Mouse (Mus musculus): ENCODE measurements around the gene Atp1a1. TPM values are rescaled to one million over a fixed set of nuclear protein-coding genes. Genes with fewer than 3 reads are reported as not detected.
A peak's percentile ranks its signal among the peaks of the same experiment; 100 is the strongest.

Atp1a1 gene
- polyA plus RNA-seq, 1 experiment from 2014 or later: 132 TPM

DNA sequence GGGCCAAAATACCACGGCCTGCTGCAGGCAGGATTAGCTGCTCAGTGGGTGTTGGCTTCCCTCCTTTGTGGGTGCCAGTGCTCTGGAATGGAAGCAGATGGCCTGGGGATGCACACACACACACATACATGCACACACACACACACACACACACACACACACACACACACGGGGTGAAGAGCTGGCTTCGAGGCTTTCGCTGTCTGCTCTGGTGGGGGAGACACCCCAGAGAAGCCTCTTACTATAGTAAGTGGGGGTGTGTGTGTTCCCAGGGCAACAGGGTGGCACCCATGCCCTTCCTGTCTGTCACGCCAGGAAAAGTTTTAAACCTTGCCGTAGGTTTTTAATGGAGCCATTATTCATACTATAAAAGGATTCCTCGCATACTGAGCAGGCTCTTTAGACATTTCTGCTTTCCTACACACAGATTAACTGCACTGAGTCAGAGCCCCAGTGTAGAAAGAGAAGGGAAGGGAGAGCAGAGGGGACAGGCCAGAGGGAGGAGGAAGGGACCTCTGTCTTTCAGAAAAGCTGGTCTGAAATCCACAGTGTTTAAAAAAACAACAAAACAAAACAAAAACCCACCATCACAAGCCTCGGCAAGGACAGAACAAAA, 32.9 kb downstream of the Atp1a1 start:
- peaks cover 5% of the 10 kb centered on the region; the same call in 1 of the 2 replicates for H3K36me3 ChIP-seq (ENCODE audit: control insufficient read depth, insufficient read depth, low read length)
- peaks cover 7% of the 10 kb centered on the region; the same call in 1 of the 2 replicates for H3K4me1 ChIP-seq (replicated peaks; ENCODE audit: control insufficient read depth, insufficient read depth)
- H3K4me3 ChIP-seq (ENCODE audit: low read depth, low read length): no peak overlapping the region
- no peaks in the 10 kb centered on the region for H3K27me3 ChIP-seq (ENCODE audit: control insufficient read depth, insufficient read depth, low read length)
- no peak overlapping the region for H3K9ac ChIP-seq (ENCODE audit: low read length)
- ATAC-seq (ENCODE audit: low FRiP score, low TSS enrichment): peak; percentile 30; the same call in 1 of the 2 replicates
- no peak overlapping the region for H3K4me2 ChIP-seq (replicated peaks; ENCODE audit: low read depth)
- peak overlapping the region; percentile 61 for H3K27ac ChIP-seq (replicated peaks)
- TF ChIP-seq CTCF (IDR thresholded peaks at IDR 0.05; ENCODE audit: low read depth): no peak
- no peak for TF ChIP-seq EP300 (optimal IDR thresholded peaks at IDR 0.05)
- 34% methylated on average over 8 of the region's 8 CpGs for WGBS
- no peak for DNase-seq (ENCODE audit: low spot score)
- no peaks in the 10 kb centered on the region for H3K9me3 ChIP-seq (ENCODE audit: control insufficient read depth, low read length)

- no peak overlapping the region for H3K9ac ChIP-seq (ENCODE audit: low read length)
- WGBS: 74% methylated on average over 6 of the region's 6 CpGs
- peak overlapping the region; percentile 61 for H3K27ac ChIP-seq (replicated peaks)
- H3K36me3 ChIP-seq (ENCODE audit: control insufficient read depth, insufficient read depth, low read length): peaks cover 5% of the 10 kb centered on the region; the same call in 1 of the 2 replicates
- TF ChIP-seq CTCF (IDR thresholded peaks at IDR 0.05; ENCODE audit: low read depth) (no peak), EP300 (optimal IDR thresholded peaks at IDR 0.05) (no peak)
- H3K4me1 ChIP-seq (replicated peaks; ENCODE audit: control insufficient read depth, insufficient read depth): peaks cover 7% of the 10 kb centered on the region; the same call in 1 of the 2 replicates
- peak; percentile 39 for ATAC-seq (ENCODE audit: low FRiP score, low TSS enrichment)
- H3K27me3 ChIP-seq (ENCODE audit: control insufficient read depth, insufficient read depth, low read length): no peaks in the 10 kb centered on the region
- peak; percentile 54 for DNase-seq (ENCODE audit: low spot score)
- H3K4me2 ChIP-seq (replicated peaks; ENCODE audit: low read depth): no peak overlapping the region
- no peak overlapping the region for H3K4me3 ChIP-seq (ENCODE audit: low read depth, low read length)
- no peaks in the 10 kb centered on the region for H3K9me3 ChIP-seq (ENCODE audit: control insufficient read depth, low read length)
Measured at GRCm38 (mm10) chr3:101570747-101571514, 33.6 kb downstream of the Atp1a1 start.

- WGBS: 89% methylated on average over 3 of the region's 3 CpGs
Measured at GRCm38 (mm10) chr3:101570246-101570645, 34.2 kb downstream of the Atp1a1 start.

DNA sequence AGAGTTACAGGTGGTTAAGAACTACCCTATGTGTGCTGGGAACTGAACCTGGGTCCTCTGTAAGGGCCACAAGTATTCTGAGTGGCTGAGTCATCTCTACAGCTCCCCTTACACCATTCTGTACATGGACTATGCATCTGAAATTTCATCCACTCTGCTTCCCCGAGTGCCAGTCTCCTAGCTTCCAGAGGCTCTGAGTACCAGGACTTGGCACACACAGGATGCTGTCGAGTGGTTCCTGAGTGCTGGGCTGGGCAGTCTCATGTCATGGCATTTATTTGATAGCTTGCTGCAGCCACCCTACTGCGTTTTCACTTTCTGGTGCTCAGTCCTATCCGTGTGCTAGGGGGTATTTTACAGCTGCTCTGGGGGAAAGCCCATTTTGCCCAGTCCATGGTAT, 35.9 kb downstream of the Atp1a1 start:
- H3K4me1 ChIP-seq (replicated peaks; ENCODE audit: control insufficient read depth, insufficient read depth): peaks cover 7% of the 10 kb centered on the region; the same call in 1 of the 2 replicates
- no peak for DNase-seq (ENCODE audit: low spot score)
- no peak for ATAC-seq (ENCODE audit: low FRiP score, low TSS enrichment)
- TF ChIP-seq EP300 (optimal IDR thresholded peaks at IDR 0.05) (no peak), CTCF (IDR thresholded peaks at IDR 0.05; ENCODE audit: low read depth) (no peak)
- H3K9me3 ChIP-seq (ENCODE audit: control insufficient read depth, low read length): no peaks in the 10 kb centered on the region
- no peak overlapping the region for H3K9ac ChIP-seq (ENCODE audit: low read length)
- WGBS: 89% methylated on average over 4 of the region's 4 CpGs
- no peaks in the 10 kb centered on the region for H3K27me3 ChIP-seq (ENCODE audit: control insufficient read depth, insufficient read depth, low read length)
- no peaks in the 10 kb centered on the region for H3K36me3 ChIP-seq (ENCODE audit: control insufficient read depth, insufficient read depth, low read length)
- no peak overlapping the region for H3K27ac ChIP-seq (replicated peaks)
- H3K4me2 ChIP-seq (replicated peaks; ENCODE audit: low read depth): no peak overlapping the region
- H3K4me3 ChIP-seq (ENCODE audit: low read depth, low read length): no peak overlapping the region

More at GRCm38 (mm10) chr3:101570246-101570645, 34.2 kb downstream of the Atp1a1 start:
- DNase-seq (ENCODE audit: low spot score) (no peak), ATAC-seq (ENCODE audit: low FRiP score, low TSS enrichment) (no peak)
- H3K27ac ChIP-seq (replicated peaks): no peak overlapping the region
- H3K36me3 ChIP-seq (ENCODE audit: control insufficient read depth, insufficient read depth, low read length): no peaks in the 10 kb centered on the region
- no peak overlapping the region for H3K4me3 ChIP-seq (ENCODE audit: low read depth, low read length)
- H3K9me3 ChIP-seq (ENCODE audit: control insufficient read depth, low read length): no peaks in the 10 kb centered on the region
- no peak overlapping the region for H3K4me2 ChIP-seq (replicated peaks; ENCODE audit: low read depth)
- no peak overlapping the region for H3K9ac ChIP-seq (ENCODE audit: low read length)
- TF ChIP-seq CTCF (IDR thresholded peaks at IDR 0.05; ENCODE audit: low read depth) (no peak), EP300 (optimal IDR thresholded peaks at IDR 0.05) (no peak)
- peaks cover 7% of the 10 kb centered on the region; the same call in 1 of the 2 replicates for H3K4me1 ChIP-seq (replicated peaks; ENCODE audit: control insufficient read depth, insufficient read depth)
- no peaks in the 10 kb centered on the region for H3K27me3 ChIP-seq (ENCODE audit: control insufficient read depth, insufficient read depth, low read length)

- 96% methylated on average over 2 of the region's 2 CpGs for WGBS
- peak; percentile 25; the same call in 1 of the 2 replicates for TF ChIP-seq CTCF (IDR thresholded peaks at IDR 0.05; ENCODE audit: low read depth)
- no peak for TF ChIP-seq EP300 (optimal IDR thresholded peaks at IDR 0.05)
- no peak overlapping the region for H3K4me2 ChIP-seq (replicated peaks; ENCODE audit: low read depth)
- DNase-seq (ENCODE audit: low spot score): no peak
- H3K36me3 ChIP-seq (ENCODE audit: control insufficient read depth, insufficient read depth, low read length): no peaks in the 10 kb centered on the region
- H3K4me3 ChIP-seq (ENCODE audit: low read depth, low read length): no peak overlapping the region
- H3K27me3 ChIP-seq (ENCODE audit: control insufficient read depth, insufficient read depth, low read length): no peaks in the 10 kb centered on the region
- no peak for ATAC-seq (ENCODE audit: low FRiP score, low TSS enrichment)
- H3K9ac ChIP-seq (ENCODE audit: low read length): no peak overlapping the region
- peaks cover 8% of the 10 kb centered on the region for H3K4me1 ChIP-seq (replicated peaks; ENCODE audit: control insufficient read depth, insufficient read depth)
- no peak overlapping the region for H3K27ac ChIP-seq (replicated peaks)
- H3K9me3 ChIP-seq (ENCODE audit: control insufficient read depth, low read length): no peaks in the 10 kb centered on the region
Measured at GRCm38 (mm10) chr3:101564011-101564410, 40.5 kb downstream of the Atp1a1 start.
